Mouse (Mus musculus): Measurements from ENCODE around the gene Rnd2. TPM values are rescaled to one million over a fixed set of nuclear protein-coding genes. Genes with fewer than 3 reads are reported as not detected.
"Not testable (repeated sequence)": the region's sequence is repeated elsewhere in the genome, so short reads cannot be mapped to it uniquely, and the experiment has no call there.

Rnd2 gene
- total and polyA plus RNA-seq, 3 experiments = 1.4 to 4.5 (median 2.8) TPM

DNA sequence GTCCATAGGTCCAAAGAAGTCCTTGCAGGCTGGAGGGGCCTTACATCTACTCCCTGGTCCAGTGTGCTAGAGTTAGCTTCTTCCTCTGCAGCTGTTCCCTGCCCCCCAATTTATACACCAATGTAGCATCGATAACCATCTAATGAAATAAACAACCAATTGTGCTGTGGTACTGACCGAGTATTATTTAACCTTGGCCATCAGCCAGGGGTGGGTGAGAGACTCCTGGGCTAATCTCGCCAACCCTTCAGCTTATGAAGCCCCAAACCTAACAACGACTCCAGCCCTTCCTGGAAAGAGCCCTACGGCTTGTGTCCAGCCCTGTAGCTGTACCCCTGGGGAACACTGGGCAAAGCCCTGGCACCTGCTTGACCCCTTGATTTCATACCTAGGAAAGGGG lies 9.5 kb downstream of the Rnd2 start:
- Histone ChIP-seq H3K9ac (ENCODE audit: insufficient read depth, low read depth) (no peak overlapping the region), H3K27me3 (replicated peaks) (peaks cover 10% of the 10 kb centered on the region), H3K36me3 (replicated peaks in 1 of 2; ENCODE audit: control insufficient read depth in 1 of 2, insufficient read depth in 1 of 2, low read length in 1 of 2) (no peaks in the 10 kb centered on the region), H3K4me2 (ENCODE audit: insufficient read depth, low read depth, poor library complexity, severe bottlenecking) (no peak overlapping the region), H3K4me1 (ENCODE audit: control insufficient read depth in 1 of 2, insufficient read depth in 2 of 2) (peaks cover 11 to 22% of the 10 kb centered on the region in 2 experiments), H3K79me2 (replicated peaks; ENCODE audit: control insufficient read depth, extremely low read depth, insufficient read depth, poor library complexity, severe bottlenecking) (no peaks in the 10 kb centered on the region), H3K4me3 (replicated peaks in 1 of 3; ENCODE audit: low read depth in 2 of 3, low read length in 2 of 3, poor library complexity in 1 of 3) (no peak overlapping the region), H3K9me3 (replicated peaks; ENCODE audit: low read length) (no peaks in the 10 kb centered on the region), H3K27ac (ENCODE audit: insufficient read depth, low read depth) (no peak overlapping the region)
- in situ Hi-C loops (cut with MboI; ENCODE audit: low pct_ligation_motif_present, low pct_unique_long_range_greater_than_20kb, low sequenced_read_pairs) = no loop called here
- dilution Hi-C loops (cut with MboI; ENCODE audit: extremely low pct_ligation_motif_present, extremely low pct_unique_long_range_greater_than_20kb, low sequenced_read_pairs) = no loop called here
- DNase-seq (ENCODE audit: extremely low read depth) = no peak
- TF ChIP-seq UBTF (IDR thresholded peaks at IDR 0.05; ENCODE audit: low read depth, low read length) = no peak
- TF ChIP-seq MAX (IDR thresholded peaks at IDR 0.05; ENCODE audit: low read length) = no peak
- no peak for TF ChIP-seq NELFE (IDR thresholded peaks at IDR 0.05; ENCODE audit: low read depth, low read length)
- TF ChIP-seq RCOR1 (conservative IDR thresholded peaks at IDR 0.05; ENCODE audit: low read depth, low read length) = no peak
- no peak for TF ChIP-seq SMC3 (IDR thresholded peaks at IDR 0.05; ENCODE audit: low read depth, low read length)
- no peak for TF ChIP-seq USF1 (IDR thresholded peaks at IDR 0.05; ENCODE audit: low read depth, low read length)
- no peak for TF ChIP-seq MXI1 (IDR thresholded peaks at IDR 0.05; ENCODE audit: low read depth, low read length)
- TF ChIP-seq IRF4 (IDR thresholded peaks at IDR 0.05; ENCODE audit: low read depth, low read length) = no peak
- TF ChIP-seq ZMIZ1 (IDR thresholded peaks at IDR 0.05; ENCODE audit: low read depth, low read length) = no peak
- TF ChIP-seq MAFK (IDR thresholded peaks at IDR 0.05; ENCODE audit: insufficient replicate concordance, low read length) = no peak
- no peak for TF ChIP-seq RAD21 (IDR thresholded peaks at IDR 0.05; ENCODE audit: low read depth, low read length)
- TF ChIP-seq BHLHE40 (IDR thresholded peaks at IDR 0.05; ENCODE audit: low read depth, low read length) = no peak
- no peak for TF ChIP-seq ZC3H11A (IDR thresholded peaks at IDR 0.05; ENCODE audit: low read depth, low read length)
- TF ChIP-seq E2F4 (IDR thresholded peaks at IDR 0.05; ENCODE audit: insufficient replicate concordance, low read depth, low read length) = no peak
- no peak for TF ChIP-seq MAZ (IDR thresholded peaks at IDR 0.05; ENCODE audit: low read depth, low read length)
- TF ChIP-seq ETS1 (conservative IDR thresholded peaks at IDR 0.05; ENCODE audit: low read depth, low read length) = no peak
- no peak for TF ChIP-seq SIN3A (IDR thresholded peaks at IDR 0.05; ENCODE audit: low read length)
- no peak for TF ChIP-seq EP300 (IDR thresholded peaks at IDR 0.05; ENCODE audit: low read length)
- TF ChIP-seq ZKSCAN1 (IDR thresholded peaks at IDR 0.05; ENCODE audit: borderline replicate concordance, low read depth, low read length) = no peak

DNA sequence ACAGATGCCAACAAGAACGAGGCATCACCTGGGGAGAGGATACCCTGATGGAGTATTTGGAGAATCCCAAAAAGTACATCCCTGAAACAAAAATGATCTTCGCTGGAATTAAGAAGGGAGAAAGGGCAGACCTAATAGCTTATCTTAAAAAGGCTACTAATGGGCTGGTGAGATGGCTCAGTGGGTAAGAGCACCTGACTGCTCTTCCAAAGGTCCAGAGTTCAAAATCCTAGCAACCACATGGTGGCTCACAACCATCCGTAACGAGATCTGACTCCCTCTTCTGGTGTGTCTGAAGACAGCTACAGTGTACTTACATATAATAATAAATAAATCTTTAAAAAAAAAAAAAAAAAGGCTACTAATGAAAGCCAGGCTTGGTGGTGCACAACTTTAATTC lies 11.6 kb downstream of the Rnd2 start:
- H3K9me3 ChIP-seq (replicated peaks; ENCODE audit: low read length); H3K4me2 ChIP-seq (ENCODE audit: insufficient read depth, low read depth, poor library complexity, severe bottlenecking); H3K9ac ChIP-seq (ENCODE audit: insufficient read depth, low read depth); H3K27me3 ChIP-seq (replicated peaks); DNase-seq (ENCODE audit: extremely low read depth); in situ Hi-C loops (cut with MboI; ENCODE audit: low pct_ligation_motif_present, low pct_unique_long_range_greater_than_20kb, low sequenced_read_pairs); H3K4me3 ChIP-seq (replicated peaks in 1 of 3; ENCODE audit: low read depth in 2 of 3, low read length in 2 of 3, poor library complexity in 1 of 3); H3K27ac ChIP-seq (ENCODE audit: insufficient read depth, low read depth); H3K36me3 ChIP-seq (replicated peaks in 1 of 2; ENCODE audit: control insufficient read depth in 1 of 2, insufficient read depth in 1 of 2, low read length in 1 of 2); H3K79me2 ChIP-seq (replicated peaks; ENCODE audit: control insufficient read depth, extremely low read depth, insufficient read depth, poor library complexity, severe bottlenecking); dilution Hi-C loops (cut with MboI; ENCODE audit: extremely low pct_ligation_motif_present, extremely low pct_unique_long_range_greater_than_20kb, low sequenced_read_pairs): not testable (repeated sequence)
- H3K4me1 ChIP-seq (ENCODE audit: control insufficient read depth in 1 of 2, insufficient read depth in 2 of 2) = peaks cover 12 to 22% of the 10 kb centered on the region in 2 experiments
